Mouse (Mus musculus): Measurements from ENCODE around the gene Cryaa. TPM values are rescaled to one million over a fixed set of nuclear protein-coding genes. Genes with fewer than 3 reads are reported as not detected.

Cryaa gene
- total and polyA plus RNA-seq, 3 experiments: not detected

DNA sequence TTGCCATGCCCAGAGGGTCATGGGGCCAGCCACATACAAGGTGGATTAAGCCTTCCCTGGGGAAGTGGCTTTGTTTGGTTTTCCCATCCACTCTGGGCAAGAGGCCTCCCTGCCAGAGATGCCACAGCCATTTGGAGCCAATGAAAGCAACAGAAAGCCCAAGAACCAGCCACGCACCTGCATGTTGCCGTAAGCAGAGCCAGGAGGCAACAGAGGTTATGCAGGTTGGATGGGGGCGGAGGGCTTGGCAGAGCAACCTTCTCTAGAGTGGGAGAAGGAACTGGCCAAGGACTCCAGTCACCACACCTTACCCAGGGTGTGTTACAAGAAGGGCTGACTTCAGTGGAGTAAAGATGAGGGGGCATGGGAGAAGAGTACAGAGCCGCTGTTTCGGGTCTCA, 48.6 kb downstream of the Cryaa start:
- H3K36me3 ChIP-seq (replicated peaks): no peaks in the 10 kb centered on the region
- TF ChIP-seq GATA2 (IDR thresholded peaks at IDR 0.05; ENCODE audit: borderline replicate concordance, low read depth, low read length) (no peak), TAL1 (conservative IDR thresholded peaks at IDR 0.05; ENCODE audit: low read depth, low read length) (no peak)
- H3K4me3 ChIP-seq (ENCODE audit: low read depth, low read length): no peak overlapping the region
- no peaks in the 10 kb centered on the region for H3K9me3 ChIP-seq (replicated peaks)
- no peak for DNase-seq (ENCODE audit: low spot score)
- H3K27me3 ChIP-seq (ENCODE audit: insufficient read depth, low read length): peaks cover 6% of the 10 kb centered on the region; the same call in 1 of the 2 replicates
- no peak for ATAC-seq (ENCODE audit: extremely low read depth, insufficient number of reproducible peaks, low FRiP score, poor library complexity, severe bottlenecking)
- no peaks in the 10 kb centered on the region for H3K4me1 ChIP-seq (ENCODE audit: insufficient read depth, low read depth, low read length)

DNA sequence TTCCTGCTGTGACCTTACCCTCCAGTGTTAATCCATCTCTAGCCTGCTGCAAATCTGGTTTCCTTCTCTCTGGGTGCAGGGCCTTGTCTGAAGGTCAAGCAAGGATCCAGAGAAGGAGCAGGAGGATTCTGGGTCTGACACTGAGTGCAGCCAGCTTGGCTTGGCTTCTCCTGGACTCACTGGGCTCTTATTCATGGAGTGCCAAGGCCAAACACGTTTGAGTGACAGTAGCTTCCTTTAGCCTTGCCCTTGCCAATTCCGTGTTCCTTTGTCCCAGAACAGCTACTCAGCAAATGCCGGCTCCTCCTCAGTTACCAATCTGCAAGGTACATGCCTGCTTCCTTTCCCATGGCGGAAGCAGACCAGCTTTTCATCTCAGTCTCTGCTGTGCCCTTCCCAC, 49.6 kb downstream of the Cryaa start:
- Histone ChIP-seq H3K9me3 (replicated peaks) (no peaks in the 10 kb centered on the region), H3K4me1 (ENCODE audit: insufficient read depth, low read depth, low read length) (no peaks in the 10 kb centered on the region), H3K4me3 (ENCODE audit: low read depth, low read length) (no peak overlapping the region), H3K36me3 (replicated peaks) (no peaks in the 10 kb centered on the region), H3K27me3 (ENCODE audit: insufficient read depth, low read length) (peaks cover 6% of the 10 kb centered on the region; the same call in 1 of the 2 replicates)
- DNase-seq (ENCODE audit: low spot score): no peak
- TF ChIP-seq POLR2AphosphoS5 (IDR thresholded peaks at IDR 0.05; ENCODE audit: insufficient replicate concordance, low read depth, low read length) (no peak), GATA1 (IDR thresholded peaks at IDR 0.05; ENCODE audit: borderline replicate concordance, low read length) (no peak), CTCF (IDR thresholded peaks at IDR 0.05; ENCODE audit: low read depth, low read length) (no peak), GATA2 (IDR thresholded peaks at IDR 0.05; ENCODE audit: borderline replicate concordance, low read depth, low read length) (no peak), TAL1 (conservative IDR thresholded peaks at IDR 0.05; ENCODE audit: low read depth, low read length) (no peak)
- ATAC-seq (ENCODE audit: extremely low read depth, insufficient number of reproducible peaks, low FRiP score, poor library complexity, severe bottlenecking): no peak

DNA sequence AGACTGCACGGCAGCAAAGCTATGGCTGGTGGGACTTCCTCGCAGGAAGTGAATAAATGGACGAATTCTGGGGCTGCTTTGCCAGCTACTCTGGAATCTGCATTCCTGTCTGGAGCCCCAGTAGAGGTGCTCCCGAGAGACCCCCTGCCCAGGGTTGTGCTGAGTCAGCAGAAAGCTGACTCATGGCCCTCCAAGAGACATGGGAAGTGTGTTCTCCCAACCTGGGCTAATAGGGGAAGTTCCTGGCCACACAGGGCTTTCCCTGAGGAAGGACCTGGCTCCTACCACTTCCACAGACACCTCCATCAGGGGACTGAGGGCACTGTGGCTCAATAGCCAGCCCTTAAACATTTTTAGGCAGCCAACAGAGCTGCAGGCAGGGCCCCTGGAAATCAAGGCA, 50.4 kb downstream of the Cryaa start:
- Histone ChIP-seq H3K4me3 (ENCODE audit: low read depth, low read length) (no peak overlapping the region), H3K9me3 (replicated peaks) (no peaks in the 10 kb centered on the region), H3K36me3 (replicated peaks) (no peaks in the 10 kb centered on the region), H3K27me3 (ENCODE audit: insufficient read depth, low read length) (peaks cover 7% of the 10 kb centered on the region; the same call in 1 of the 2 replicates), H3K4me1 (ENCODE audit: insufficient read depth, low read depth, low read length) (no peaks in the 10 kb centered on the region)
- no peak for TF ChIP-seq POLR2AphosphoS5 (IDR thresholded peaks at IDR 0.05; ENCODE audit: insufficient replicate concordance, low read depth, low read length)
- no peak for TF ChIP-seq CTCF (IDR thresholded peaks at IDR 0.05; ENCODE audit: low read depth, low read length)
- TF ChIP-seq GATA2 (IDR thresholded peaks at IDR 0.05; ENCODE audit: borderline replicate concordance, low read depth, low read length): no peak
- TF ChIP-seq TAL1 (conservative IDR thresholded peaks at IDR 0.05; ENCODE audit: low read depth, low read length): no peak
- TF ChIP-seq GATA1 (IDR thresholded peaks at IDR 0.05; ENCODE audit: borderline replicate concordance, low read length): no peak
- ATAC-seq (ENCODE audit: extremely low read depth, insufficient number of reproducible peaks, low FRiP score, poor library complexity, severe bottlenecking): no peak
- DNase-seq (ENCODE audit: low spot score): no peak

DNA sequence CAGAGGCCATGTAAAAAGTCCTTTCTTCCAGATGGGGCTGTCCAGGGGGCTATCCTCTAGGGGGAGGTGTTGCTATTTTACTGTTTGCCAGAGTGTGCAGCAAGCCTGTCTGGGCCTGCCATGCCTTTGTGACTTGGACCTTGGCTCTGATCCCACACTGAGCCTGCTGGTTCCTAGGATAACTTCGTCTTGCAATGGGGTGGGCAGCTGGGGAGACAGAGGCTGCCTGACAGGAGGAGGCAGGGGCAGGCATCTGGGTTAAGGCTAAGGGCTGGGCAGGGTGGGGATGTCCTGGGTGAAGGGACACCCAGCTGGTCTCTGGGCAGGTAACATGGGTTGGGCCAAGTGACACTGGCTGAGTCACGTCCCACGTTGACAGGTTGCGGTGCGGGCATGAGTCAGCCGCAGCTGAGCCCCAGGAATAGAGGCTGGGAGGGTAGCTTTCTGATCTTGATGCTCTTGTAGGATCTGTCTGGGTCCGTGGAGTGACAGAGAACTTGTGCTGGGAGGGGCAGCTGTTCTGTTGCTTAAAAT, 51.4 kb downstream of the Cryaa start:
- DNase-seq (ENCODE audit: low spot score) (no peak), ATAC-seq (ENCODE audit: extremely low read depth, insufficient number of reproducible peaks, low FRiP score, poor library complexity, severe bottlenecking) (no peak)
- Histone ChIP-seq H3K4me1 (ENCODE audit: insufficient read depth, low read depth, low read length) (no peaks in the 10 kb centered on the region), H3K4me3 (ENCODE audit: low read depth, low read length) (no peak overlapping the region), H3K9me3 (replicated peaks) (no peaks in the 10 kb centered on the region), H3K36me3 (replicated peaks) (no peaks in the 10 kb centered on the region), H3K27me3 (ENCODE audit: insufficient read depth, low read length) (peaks cover 7% of the 10 kb centered on the region; the same call in 1 of the 2 replicates)
- TF ChIP-seq CTCF (IDR thresholded peaks at IDR 0.05; ENCODE audit: low read depth, low read length) (no peak), POLR2AphosphoS5 (IDR thresholded peaks at IDR 0.05; ENCODE audit: insufficient replicate concordance, low read depth, low read length) (no peak), GATA1 (IDR thresholded peaks at IDR 0.05; ENCODE audit: borderline replicate concordance, low read length) (no peak), TAL1 (conservative IDR thresholded peaks at IDR 0.05; ENCODE audit: low read depth, low read length) (no peak), GATA2 (IDR thresholded peaks at IDR 0.05; ENCODE audit: borderline replicate concordance, low read depth, low read length) (no peak)

DNA sequence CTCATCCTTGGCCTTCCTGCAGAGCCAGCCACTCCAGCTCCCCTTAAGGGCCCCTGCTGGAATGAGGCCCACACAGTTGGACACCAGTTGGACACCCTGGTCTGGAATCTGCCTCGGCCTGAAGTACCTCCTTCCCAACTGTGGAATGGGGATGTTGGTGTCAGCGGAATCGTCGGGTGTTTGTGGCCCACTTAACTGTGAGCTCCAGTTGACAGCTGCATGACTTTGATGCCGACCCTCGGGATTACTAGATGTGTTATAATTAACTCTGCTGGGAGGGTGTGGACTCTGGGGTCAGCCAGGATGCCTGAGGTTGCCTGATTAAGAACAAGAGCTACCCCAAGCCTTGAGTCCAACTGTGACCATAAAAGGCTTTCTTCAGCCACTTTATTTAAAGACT, 53.4 kb downstream of the Cryaa start:
- no peak for ATAC-seq (ENCODE audit: extremely low read depth, insufficient number of reproducible peaks, low FRiP score, poor library complexity, severe bottlenecking)
- TF ChIP-seq GATA1 (IDR thresholded peaks at IDR 0.05; ENCODE audit: borderline replicate concordance, low read length) (no peak), GATA2 (IDR thresholded peaks at IDR 0.05; ENCODE audit: borderline replicate concordance, low read depth, low read length) (no peak), CTCF (IDR thresholded peaks at IDR 0.05; ENCODE audit: low read depth, low read length) (no peak), POLR2AphosphoS5 (IDR thresholded peaks at IDR 0.05; ENCODE audit: insufficient replicate concordance, low read depth, low read length) (no peak), TAL1 (conservative IDR thresholded peaks at IDR 0.05; ENCODE audit: low read depth, low read length) (no peak)

More for the DNA sequence above, 53.4 kb downstream of the Cryaa start:
- DNase-seq (ENCODE audit: low spot score): no peak
- H3K4me3 ChIP-seq (ENCODE audit: low read depth, low read length): no peak overlapping the region
- H3K27me3 ChIP-seq (ENCODE audit: insufficient read depth, low read length): peaks cover 7% of the 10 kb centered on the region; the same call in 1 of the 2 replicates
- H3K4me1 ChIP-seq (ENCODE audit: insufficient read depth, low read depth, low read length): no peaks in the 10 kb centered on the region
- no peaks in the 10 kb centered on the region for H3K36me3 ChIP-seq (replicated peaks)
- no peaks in the 10 kb centered on the region for H3K9me3 ChIP-seq (replicated peaks)

Other genes with a start within 250 kb of the Cryaa start
- gene Wdr4, start 157.8 kb upstream of the Cryaa start, total RNA-seq (2014; fragmentation: Nextera tagmentation): 13.0 and 21.2 TPM in 2 replicates
- gene Wdr4, start 157.8 kb upstream of the Cryaa start, total RNA-seq (2017): 18.4 and 20.6 TPM in 2 replicates
- gene Wdr4, start 157.8 kb upstream of the Cryaa start, polyA plus RNA-seq (2012): 51.0 and 59.3 TPM in 2 replicates
- 180 and 181 TPM in 2 replicates for gene Ndufv3, start 157.7 kb upstream of the Cryaa start, total RNA-seq (2014; fragmentation: Nextera tagmentation)
- 693 and 773 TPM in 2 replicates for gene Ndufv3, start 157.7 kb upstream of the Cryaa start, total RNA-seq (2017)
- 528 and 713 TPM in 2 replicates for gene Ndufv3, start 157.7 kb upstream of the Cryaa start, polyA plus RNA-seq (2012)
- 30.4 and 34.8 TPM in 2 replicates for gene Pknox1, start 113.1 kb upstream of the Cryaa start, total RNA-seq (2014; fragmentation: Nextera tagmentation)
- 25.1 and 29.0 TPM in 2 replicates for gene Pknox1, start 113.1 kb upstream of the Cryaa start, total RNA-seq (2017)
- gene Pknox1, start 113.1 kb upstream of the Cryaa start, polyA plus RNA-seq (2012): 6.2 and 8.5 TPM in 2 replicates
- not detected in 2 replicates for gene Cbs, start 40.6 kb upstream of the Cryaa start, total RNA-seq (2014; fragmentation: Nextera tagmentation)
- gene Cbs, start 40.6 kb upstream of the Cryaa start, total RNA-seq (2017): 0.05 and 0.12 TPM in 2 replicates
- not detected in 2 replicates for gene Cbs, start 40.6 kb upstream of the Cryaa start, polyA plus RNA-seq (2012)
- 72.5 and 104 TPM in 2 replicates for gene U2af1, start 18.9 kb upstream of the Cryaa start, total RNA-seq (2014; fragmentation: Nextera tagmentation)
- 259 and 261 TPM in 2 replicates for gene U2af1, start 18.9 kb upstream of the Cryaa start, total RNA-seq (2017)
- gene U2af1, start 18.9 kb upstream of the Cryaa start, polyA plus RNA-seq (2012): 124 and 130 TPM in 2 replicates
- gene Sik1, start 178.0 kb downstream of the Cryaa start, total RNA-seq (2014; fragmentation: Nextera tagmentation): 10.5 and 13.1 TPM in 2 replicates
- gene Sik1, start 178.0 kb downstream of the Cryaa start, total RNA-seq (2017): 0.98 and 1.9 TPM in 2 replicates
- 6.9 and 7.7 TPM in 2 replicates for gene Sik1, start 178.0 kb downstream of the Cryaa start, polyA plus RNA-seq (2012)

Measured in G1E (cell line).